Comparison of ENCODE assay signal across 8 mouse cellular contexts in genomic region chr1:77461877-77462615, GRCm38 (mm10). TPM values are rescaled to one million over a fixed set of nuclear protein-coding genes. Genes with fewer than 3 reads are reported as not detected.
DNase-seq lines count a peak whose midpoint lies in the region; ATAC-seq and TF ChIP-seq lines count a peak whose summit lies in the region.

No protein-coding gene starts in this region.

- no peak for TF ChIP-seq CTCF in midbrain, postnatal 0 days (IDR thresholded peaks at IDR 0.05)

- peaks cover 70% of the 10 kb centered on the region for H3K4me1 ChIP-seq in forebrain, embryonic 10.5 days
- H3K4me1 ChIP-seq in forebrain, embryonic 13.5 days: peaks cover 62% of the 10 kb centered on the region
- peaks cover 14% of the 10 kb centered on the region; the same call in 1 of the 2 replicates for H3K4me1 ChIP-seq in midbrain, embryonic 14.5 days (ENCODE audit: control insufficient read depth, insufficient read depth, low read length)
- H3K4me1 ChIP-seq in midbrain, postnatal 0 days (ENCODE audit: insufficient read depth, low read length): no peaks in the 10 kb centered on the region
- peaks cover 8% of the 10 kb centered on the region; the same call in 1 of the 2 replicates for H3K4me1 ChIP-seq in stomach, embryonic 16.5 days (ENCODE audit: control insufficient read depth, insufficient read depth, low read length)

- no peak for DNase-seq in forebrain, embryonic 10.5 days (ENCODE audit: extremely low spot score, low spot score)
- DNase-seq in midbrain, embryonic 14.5 days: peak; percentile 32
- DNase-seq in midbrain, postnatal 0 days (ENCODE audit: low spot score): no peak
- DNase-seq in natural killer cell, adult 2 months (ENCODE audit: low spot score in 2 of 2): no peak
- no peak for DNase-seq in yolk sac, embryonic 10.5 days (ENCODE audit: low spot score)

- no peak overlapping the region for H3K9ac ChIP-seq in forebrain, embryonic 13.5 days
- H3K9ac ChIP-seq in midbrain, embryonic 14.5 days (replicated peaks; ENCODE audit: low read length): no peak overlapping the region
- H3K9ac ChIP-seq in midbrain, postnatal 0 days (replicated peaks; ENCODE audit: low read length, poor library complexity, severe bottlenecking): no peak overlapping the region
- H3K9ac ChIP-seq in stomach, embryonic 16.5 days (ENCODE audit: low read length): no peak overlapping the region

- no peak overlapping the region for H3K4me2 ChIP-seq in forebrain, embryonic 13.5 days
- H3K4me2 ChIP-seq in midbrain, embryonic 14.5 days (ENCODE audit: low read length): no peak overlapping the region
- no peak overlapping the region for H3K4me2 ChIP-seq in midbrain, postnatal 0 days (ENCODE audit: low read depth, low read length, poor library complexity, severe bottlenecking)
- no peak overlapping the region for H3K4me2 ChIP-seq in stomach, embryonic 16.5 days (ENCODE audit: low read depth, low read length)

- no peak for ATAC-seq in forebrain, embryonic 13.5 days
- ATAC-seq in midbrain, embryonic 14.5 days (ENCODE audit: low FRiP score, low TSS enrichment): no peak
- no peak for ATAC-seq in midbrain, postnatal 0 days (ENCODE audit: low FRiP score)
- 0 out of 4 replicates have a peak, but pooled peaks have one; percentile 29 to 43 for ATAC-seq in hematopoietic stem cell, adult 5-6 weeks (replicated peaks in 1 of 2; ENCODE audit: insufficient read depth in 1 of 2, low FRiP score in 2 of 2, low TSS enrichment in 1 of 2, low read depth in 1 of 2, poor library complexity in 2 of 2, severe bottlenecking in 2 of 2)
- peak; percentile 67; the same call in 1 of the 2 replicates for ATAC-seq in stomach, embryonic 16.5 days (ENCODE audit: insufficient read depth, low FRiP score)

- no peaks in the 10 kb centered on the region for H3K9me3 ChIP-seq in forebrain, embryonic 10.5 days
- H3K9me3 ChIP-seq in forebrain, embryonic 13.5 days (replicated peaks): no peaks in the 10 kb centered on the region
- H3K9me3 ChIP-seq in midbrain, embryonic 14.5 days (ENCODE audit: control insufficient read depth, low read length): no peaks in the 10 kb centered on the region
- H3K9me3 ChIP-seq in midbrain, postnatal 0 days (ENCODE audit: low read length): no peaks in the 10 kb centered on the region
- H3K9me3 ChIP-seq in stomach, embryonic 16.5 days (replicated peaks; ENCODE audit: control insufficient read depth, low read length): no peaks in the 10 kb centered on the region

- H3K27me3 ChIP-seq in forebrain, embryonic 10.5 days (ENCODE audit: poor library complexity, severe bottlenecking): no peaks in the 10 kb centered on the region
- no peaks in the 10 kb centered on the region for H3K27me3 ChIP-seq in forebrain, embryonic 13.5 days
- H3K27me3 ChIP-seq in midbrain, embryonic 14.5 days (ENCODE audit: control insufficient read depth, insufficient read depth, low read length): no peaks in the 10 kb centered on the region
- H3K27me3 ChIP-seq in midbrain, postnatal 0 days (ENCODE audit: insufficient read depth, low read length): no peaks in the 10 kb centered on the region
- no peaks in the 10 kb centered on the region for H3K27me3 ChIP-seq in stomach, embryonic 16.5 days (ENCODE audit: control insufficient read depth, insufficient read depth, low read length)

- no peak overlapping the region for H3K4me3 ChIP-seq in forebrain, embryonic 10.5 days
- no peak overlapping the region for H3K4me3 ChIP-seq in forebrain, embryonic 13.5 days
- no peak overlapping the region for H3K4me3 ChIP-seq in midbrain, embryonic 14.5 days (replicated peaks; ENCODE audit: low read depth, low read length)
- no peak overlapping the region for H3K4me3 ChIP-seq in midbrain, postnatal 0 days (ENCODE audit: low read depth, low read length)
- H3K4me3 ChIP-seq in stomach, embryonic 16.5 days (replicated peaks; ENCODE audit: low read length): no peak overlapping the region

- WGBS in forebrain, embryonic 10.5 days: 14% methylated on average over 3 of the region's 3 CpGs
- WGBS in forebrain, embryonic 13.5 days: 6% methylated on average over 3 of the region's 3 CpGs
- WGBS in midbrain, embryonic 14.5 days: 22% methylated on average over 3 of the region's 3 CpGs
- whole genome bisulfite sequencing in midbrain, postnatal 0 days: 13% methylated on average over 3 of the region's 3 CpGs
- WGBS in stomach, embryonic 16.5 days: 38% methylated on average over 3 of the region's 3 CpGs

- H3K27ac ChIP-seq in forebrain, embryonic 10.5 days: peak overlapping the region; percentile 35; the same call in 1 of the 2 replicates
- no peak overlapping the region; the same call in 1 of the 2 replicates for H3K27ac ChIP-seq in forebrain, embryonic 13.5 days
- no peak overlapping the region for H3K27ac ChIP-seq in midbrain, embryonic 14.5 days (replicated peaks; ENCODE audit: low read depth, low read length)
- no peak overlapping the region for H3K27ac ChIP-seq in midbrain, postnatal 0 days (ENCODE audit: low read depth, low read length)
- peak overlapping the region; percentile 44 for H3K27ac ChIP-seq in stomach, embryonic 16.5 days (ENCODE audit: low read length)

- peaks cover 7% of the 10 kb centered on the region; the same call in 1 of the 2 replicates for H3K36me3 ChIP-seq in forebrain, embryonic 10.5 days (replicated peaks)
- no peaks in the 10 kb centered on the region for H3K36me3 ChIP-seq in forebrain, embryonic 13.5 days (ENCODE audit: poor library complexity, severe bottlenecking)
- no peaks in the 10 kb centered on the region for H3K36me3 ChIP-seq in midbrain, embryonic 14.5 days (ENCODE audit: control insufficient read depth, insufficient read depth, low read length)
- H3K36me3 ChIP-seq in midbrain, postnatal 0 days (ENCODE audit: insufficient read depth, low read length): no peaks in the 10 kb centered on the region
- H3K36me3 ChIP-seq in stomach, embryonic 16.5 days (ENCODE audit: control insufficient read depth, insufficient read depth, low read length): no peaks in the 10 kb centered on the region

RNA-seq across cellular contexts. Expression of gene Epha4, which starts 52.8 kb away (rescaled TPM):
- polyA plus RNA-seq in forebrain, embryonic 10.5 days (2016; fragmentation: Nextera tagmentation; extraction: Ambion mirVana): 22.9 and 25.9 TPM in 2 replicates
- 80.7 and 83.6 TPM in 2 replicates for polyA plus RNA-seq in forebrain, embryonic 13.5 days (2015; fragmentation: Nextera tagmentation; extraction: Ambion mirVana)
- 40.6 and 46.5 TPM in 2 replicates for polyA plus RNA-seq in midbrain, embryonic 14.5 days (2014; fragmentation: Nextera tagmentation; extraction: Ambion mirVana)
- total RNA-seq in midbrain, postnatal 0 days (2014; rRNA removed): 66.6 and 68.8 TPM in 2 replicates
- 23.3 and 26.6 TPM in 2 replicates for polyA plus RNA-seq in midbrain, postnatal 0 days (2015; fragmentation: Nextera tagmentation; extraction: Ambion mirVana)
- 0.79 and 1.9 TPM in 2 replicates for total RNA-seq in hematopoietic stem cell, adult 5-6 weeks (2017)
- 11.8 and 12.0 TPM in 2 replicates for polyA plus RNA-seq in stomach, embryonic 16.5 days (2015; fragmentation: Nextera tagmentation; extraction: Ambion mirVana)

Comparison
In these comparisons a context has a peak if more than half of its experiments do, and no peak if none do; other contexts are left out.
1. H3K27ac ChIP-seq: peak in forebrain, embryonic 10.5 days (single experiment) and stomach, embryonic 16.5 days (single experiment); none in forebrain, embryonic 13.5 days (single experiment), midbrain, embryonic 14.5 days (single experiment) and midbrain, postnatal 0 days (single experiment).
2. ATAC-seq: peak in hematopoietic stem cell, adult 5-6 weeks (2 of 2) and stomach, embryonic 16.5 days (single experiment); none in forebrain, embryonic 13.5 days (single experiment), midbrain, embryonic 14.5 days (single experiment) and midbrain, postnatal 0 days (single experiment).